Mouse (Mus musculus) heart, embryonic 15.5 days (tissue): ENCODE results near the gene Calr4. TPM values are rescaled to one million over a fixed set of nuclear protein-coding genes. Genes with fewer than 3 reads are reported as not detected.

Experiments
- ATAC-seq: fragments of 200-750 bp; cut with Nextera tagmentation; replicated peaks from 2 replicates; pipeline ENCODE4 v1.8.0; 2017; ENCODE audit warnings: low read depth, moderate TSS enrichment; ENCODE audit not compliant: insufficient number of reproducible peaks, insufficient read depth, low FRiP score
- H3K27ac ChIP-seq: fragments of 300-500 bp; sonication (generic); 2 replicates; pipeline ENCODE4 v1.5.1; 2015; ENCODE audit warnings: mild to moderate bottlenecking, inconsistent platforms
- H3K27me3 ChIP-seq: fragments of 300-500 bp; sonication (generic); 2 replicates; pipeline ENCODE4 v1.6.1; 2015; ENCODE audit warnings: inconsistent platforms
- H3K36me3 ChIP-seq: fragments of 300-500 bp; sonication (generic); 2 replicates; pipeline ENCODE4 v1.6.1; 2015; ENCODE audit warnings: mild to moderate bottlenecking, inconsistent platforms
- H3K4me1 ChIP-seq: fragments of 300-500 bp; sonication (generic); replicated peaks from 2 replicates; pipeline ENCODE4 v1.6.1; 2015; ENCODE audit warnings: inconsistent platforms
- H3K4me2 ChIP-seq: fragments of 300-500 bp; sonication (generic); 2 replicates; pipeline ENCODE4 v1.6.1; 2015; ENCODE audit warnings: inconsistent platforms, mild to moderate bottlenecking, moderate library complexity
- H3K4me3 ChIP-seq: fragments of 300-500 bp; sonication (generic); 2 replicates; pipeline ENCODE4 v1.5.1; 2015; ENCODE audit warnings: mild to moderate bottlenecking, inconsistent platforms
- H3K9ac ChIP-seq: fragments of 300-500 bp; sonication (generic); 2 replicates; pipeline ENCODE4 v1.6.1; 2015; ENCODE audit warnings: mild to moderate bottlenecking, inconsistent platforms
- H3K9me3 ChIP-seq: fragments of 300-500 bp; sonication (generic); replicated peaks from 2 replicates; pipeline ENCODE4 v1.6.1; 2016; ENCODE audit warnings: inconsistent platforms
- WGBS: fragments of 180-500 bp; shearing (Covaris S2); methylation state at CpG from one replicate; pipeline ENCODE4 v1.1.7; 2015; ENCODE audit warnings: mixed read lengths; 5-methylcytosine and 5-hydroxymethylcytosine counted together
- polyA plus RNA-seq: library from polyadenylated mRNA; unstranded; fragments of >200 nt; fragmentation: Nextera tagmentation; extraction: Ambion mirVana; gene quantifications from 2 replicates; pipeline ENCODE4 v1.2.1, GENCODE M21; 2015

Calr4 gene
- polyA plus RNA-seq, 1 experiment from 2014 or later = 0.11 TPM

GRCm38 (mm10) chr4:109281161-109281560, 46.9 kb downstream of the Calr4 start:
- H3K4me1 ChIP-seq = peaks cover 12% of the 10 kb centered on the region
- no peaks in the 10 kb centered on the region for H3K9me3 ChIP-seq
- H3K4me3 ChIP-seq = peak overlapping the region; percentile 81
- WGBS = 4% methylated on average over 4 of the region's 4 CpGs
- no peak overlapping the region for H3K27ac ChIP-seq
- H3K27me3 ChIP-seq = no peaks in the 10 kb centered on the region
- no peaks in the 10 kb centered on the region for H3K36me3 ChIP-seq
- H3K4me2 ChIP-seq = peak overlapping the region; percentile 71
- ATAC-seq = no peak
- H3K9ac ChIP-seq = peak overlapping the region; percentile 83

GRCm38 (mm10) chr4:109281946-109282345, 47.7 kb downstream of the Calr4 start:
- H3K4me1 ChIP-seq = peaks cover 12% of the 10 kb centered on the region
- ATAC-seq = no peak
- no peak overlapping the region for H3K4me3 ChIP-seq
- H3K9me3 ChIP-seq = no peaks in the 10 kb centered on the region
- no peaks in the 10 kb centered on the region for H3K27me3 ChIP-seq
- no peaks in the 10 kb centered on the region for H3K36me3 ChIP-seq
- WGBS = 54% methylated on average over 1 of the region's 1 CpGs
- no peak overlapping the region for H3K27ac ChIP-seq
- peak overlapping the region; percentile 71 for H3K4me2 ChIP-seq
- H3K9ac ChIP-seq = no peak overlapping the region

GRCm38 (mm10) chr4:109294629-109295028, 60.3 kb downstream of the Calr4 start:
- no peaks in the 10 kb centered on the region for H3K27me3 ChIP-seq
- H3K27ac ChIP-seq = no peak overlapping the region
- H3K4me1 ChIP-seq = no peaks in the 10 kb centered on the region
- ATAC-seq = no peak
- no peak overlapping the region for H3K9ac ChIP-seq
- H3K4me2 ChIP-seq = no peak overlapping the region
- H3K9me3 ChIP-seq = no peaks in the 10 kb centered on the region
- H3K4me3 ChIP-seq = no peak overlapping the region
- no peaks in the 10 kb centered on the region for H3K36me3 ChIP-seq

- Histone ChIP-seq H3K4me3 (no peak overlapping the region), H3K4me1 (no peaks in the 10 kb centered on the region), H3K9ac (no peak overlapping the region), H3K27ac (no peak overlapping the region), H3K36me3 (no peaks in the 10 kb centered on the region), H3K9me3 (no peaks in the 10 kb centered on the region), H3K27me3 (no peaks in the 10 kb centered on the region), H3K4me2 (no peak overlapping the region)
- no peak for ATAC-seq
- WGBS = 79% methylated on average over 2 of the region's 2 CpGs
These were observed 62.2 kb downstream of the Calr4 start for GRCm38 (mm10) chr4:109296510-109296909.

- no peak overlapping the region for H3K9ac ChIP-seq
- H3K4me3 ChIP-seq = no peak overlapping the region
- ATAC-seq = no peak
- no peaks in the 10 kb centered on the region for H3K27me3 ChIP-seq
- no peaks in the 10 kb centered on the region for H3K4me1 ChIP-seq
- H3K27ac ChIP-seq = no peak overlapping the region
- no peaks in the 10 kb centered on the region for H3K9me3 ChIP-seq
- H3K4me2 ChIP-seq = no peak overlapping the region
- H3K36me3 ChIP-seq = no peaks in the 10 kb centered on the region
These were observed 64.9 kb downstream of the Calr4 start for GRCm38 (mm10) chr4:109299136-109299535.

Other genes starting within 250 kb of the Calr4 start
- 44.6 and 51.8 TPM in 2 replicates for gene Nrd1, start 233.8 kb upstream of the Calr4 start, polyA plus RNA-seq
- gene Osbpl9, start 32.2 kb upstream of the Calr4 start, polyA plus RNA-seq = 48.6 and 50.7 TPM in 2 replicates
- gene Eps15, start 45.8 kb downstream of the Calr4 start, polyA plus RNA-seq = 27.7 and 28.3 TPM in 2 replicates
- 5.9 and 7.0 TPM in 2 replicates for gene Ttc39a, start 172.1 kb downstream of the Calr4 start, polyA plus RNA-seq